Mouse (Mus musculus): ENCODE data around the gene Setd2. TPM values are rescaled to one million over a fixed set of nuclear protein-coding genes. Genes with fewer than 3 reads are reported as not detected.

The Setd2 gene
- polyA plus RNA-seq, 1 experiment from 2014 or later = 55.6 TPM

- no peaks in the 10 kb centered on the region for H3K9me3 ChIP-seq (ENCODE audit: control insufficient read depth, low read length)
- 89% methylated on average over 5 of the region's 5 CpGs for WGBS
- ATAC-seq (ENCODE audit: insufficient number of reproducible peaks, low FRiP score, low TSS enrichment, low read depth) (no peak), DNase-seq (ENCODE audit: low spot score) (no peak)
- no peak overlapping the region for H3K27ac ChIP-seq (replicated peaks; ENCODE audit: low read depth, low read length)
- no peak overlapping the region for H3K9ac ChIP-seq (ENCODE audit: low read length)
- no peaks in the 10 kb centered on the region; the same call in 1 of the 2 replicates for H3K36me3 ChIP-seq (ENCODE audit: control insufficient read depth, insufficient read depth, low read length)
- H3K4me2 ChIP-seq (ENCODE audit: low read depth, severe bottlenecking) = no peak overlapping the region
- no peaks in the 10 kb centered on the region for H3K27me3 ChIP-seq (ENCODE audit: control insufficient read depth, insufficient read depth, low read length)
- no peaks in the 10 kb centered on the region for H3K4me1 ChIP-seq (ENCODE audit: control insufficient read depth, insufficient read depth, low read length)
- no peak overlapping the region for H3K4me3 ChIP-seq (ENCODE audit: low read depth, low read length)
These were observed 108.6 kb downstream of the Setd2 start for GRCm38 (mm10) chr9:110641006-110641405.

- Histone ChIP-seq H3K27me3 (ENCODE audit: control insufficient read depth, insufficient read depth, low read length) (no peaks in the 10 kb centered on the region), H3K4me2 (ENCODE audit: low read depth, severe bottlenecking) (no peak overlapping the region), H3K4me3 (ENCODE audit: low read depth, low read length) (no peak overlapping the region), H3K36me3 (ENCODE audit: control insufficient read depth, insufficient read depth, low read length) (no peaks in the 10 kb centered on the region; the same call in 1 of the 2 replicates), H3K4me1 (ENCODE audit: control insufficient read depth, insufficient read depth, low read length) (no peaks in the 10 kb centered on the region), H3K9ac (ENCODE audit: low read length) (no peak overlapping the region), H3K27ac (replicated peaks; ENCODE audit: low read depth, low read length) (no peak overlapping the region), H3K9me3 (ENCODE audit: control insufficient read depth, low read length) (no peaks in the 10 kb centered on the region)
- DNase-seq (ENCODE audit: low spot score) (no peak), ATAC-seq (ENCODE audit: insufficient number of reproducible peaks, low FRiP score, low TSS enrichment, low read depth) (no peak)
- 43% methylated on average over 5 of the region's 5 CpGs for WGBS
These were observed 110.6 kb downstream of the Setd2 start for GRCm38 (mm10) chr9:110642812-110643524.

- H3K4me2 ChIP-seq (ENCODE audit: low read depth, severe bottlenecking) = no peak overlapping the region
- 59% methylated on average over 9 of the region's 9 CpGs for WGBS
- DNase-seq (ENCODE audit: low spot score) (no peak), ATAC-seq (ENCODE audit: insufficient number of reproducible peaks, low FRiP score, low TSS enrichment, low read depth) (no peak)
- no peaks in the 10 kb centered on the region; the same call in 1 of the 2 replicates for H3K36me3 ChIP-seq (ENCODE audit: control insufficient read depth, insufficient read depth, low read length)
- H3K9me3 ChIP-seq (ENCODE audit: control insufficient read depth, low read length) = no peaks in the 10 kb centered on the region
- no peaks in the 10 kb centered on the region for H3K4me1 ChIP-seq (ENCODE audit: control insufficient read depth, insufficient read depth, low read length)
- H3K9ac ChIP-seq (ENCODE audit: low read length) = no peak overlapping the region
- no peak overlapping the region for H3K4me3 ChIP-seq (ENCODE audit: low read depth, low read length)
- no peak overlapping the region for H3K27ac ChIP-seq (replicated peaks; ENCODE audit: low read depth, low read length)
- no peaks in the 10 kb centered on the region for H3K27me3 ChIP-seq (ENCODE audit: control insufficient read depth, insufficient read depth, low read length)
These were observed 111.4 kb downstream of the Setd2 start for GRCm38 (mm10) chr9:110643787-110644186.

GRCm38 (mm10) chr9:110644295-110644694 lies 111.9 kb downstream of the Setd2 start:
- Histone ChIP-seq H3K9ac (ENCODE audit: low read length) (no peak overlapping the region), H3K27me3 (ENCODE audit: control insufficient read depth, insufficient read depth, low read length) (no peaks in the 10 kb centered on the region), H3K4me2 (ENCODE audit: low read depth, severe bottlenecking) (no peak overlapping the region), H3K27ac (replicated peaks; ENCODE audit: low read depth, low read length) (no peak overlapping the region), H3K4me1 (ENCODE audit: control insufficient read depth, insufficient read depth, low read length) (no peaks in the 10 kb centered on the region), H3K9me3 (ENCODE audit: control insufficient read depth, low read length) (no peaks in the 10 kb centered on the region), H3K4me3 (ENCODE audit: low read depth, low read length) (no peak overlapping the region), H3K36me3 (ENCODE audit: control insufficient read depth, insufficient read depth, low read length) (no peaks in the 10 kb centered on the region; the same call in 1 of the 2 replicates)
- ATAC-seq (ENCODE audit: insufficient number of reproducible peaks, low FRiP score, low TSS enrichment, low read depth) = no peak
- 85% methylated on average over 10 of the region's 10 CpGs for WGBS
- DNase-seq (ENCODE audit: low spot score) = no peak

GRCm38 (mm10) chr9:110645219-110645618 lies 112.8 kb downstream of the Setd2 start:
- no peaks in the 10 kb centered on the region; the same call in 1 of the 2 replicates for H3K36me3 ChIP-seq (ENCODE audit: control insufficient read depth, insufficient read depth, low read length)
- WGBS = 82% methylated on average over 9 of the region's 9 CpGs

GRCm38 (mm10) chr9:110649775-110650174 lies 117.4 kb downstream of the Setd2 start:
- Histone ChIP-seq H3K9ac (ENCODE audit: low read length) (no peak overlapping the region), H3K27me3 (ENCODE audit: control insufficient read depth, insufficient read depth, low read length) (peaks cover 26% of the 10 kb centered on the region), H3K4me3 (ENCODE audit: low read depth, low read length) (no peak overlapping the region), H3K36me3 (ENCODE audit: control insufficient read depth, insufficient read depth, low read length) (no peaks in the 10 kb centered on the region), H3K27ac (replicated peaks; ENCODE audit: low read depth, low read length) (no peak overlapping the region), H3K4me2 (ENCODE audit: low read depth, severe bottlenecking) (no peak overlapping the region), H3K4me1 (ENCODE audit: control insufficient read depth, insufficient read depth, low read length) (peaks cover 9% of the 10 kb centered on the region), H3K9me3 (ENCODE audit: control insufficient read depth, low read length) (no peaks in the 10 kb centered on the region)
- DNase-seq (ENCODE audit: low spot score) (no peak), ATAC-seq (ENCODE audit: insufficient number of reproducible peaks, low FRiP score, low TSS enrichment, low read depth) (no peak)

More at GRCm38 (mm10) chr9:110645219-110645618, 112.8 kb downstream of the Setd2 start:
- no peaks in the 10 kb centered on the region for H3K9me3 ChIP-seq (ENCODE audit: control insufficient read depth, low read length)
- DNase-seq (ENCODE audit: low spot score) (no peak), ATAC-seq (ENCODE audit: insufficient number of reproducible peaks, low FRiP score, low TSS enrichment, low read depth) (no peak)
- no peak overlapping the region for H3K9ac ChIP-seq (ENCODE audit: low read length)
- H3K4me2 ChIP-seq (ENCODE audit: low read depth, severe bottlenecking) = no peak overlapping the region
- no peak overlapping the region for H3K4me3 ChIP-seq (ENCODE audit: low read depth, low read length)
- H3K27me3 ChIP-seq (ENCODE audit: control insufficient read depth, insufficient read depth, low read length) = no peaks in the 10 kb centered on the region
- H3K27ac ChIP-seq (replicated peaks; ENCODE audit: low read depth, low read length) = no peak overlapping the region
- no peaks in the 10 kb centered on the region for H3K4me1 ChIP-seq (ENCODE audit: control insufficient read depth, insufficient read depth, low read length)

GRCm38 (mm10) chr9:110651931-110652722 lies 119.7 kb downstream of the Setd2 start:
- H3K27ac ChIP-seq (replicated peaks; ENCODE audit: low read depth, low read length) = no peak overlapping the region
- no peak overlapping the region for H3K4me2 ChIP-seq (ENCODE audit: low read depth, severe bottlenecking)
- WGBS = 28% methylated on average over 13 of the region's 13 CpGs
- ATAC-seq (ENCODE audit: insufficient number of reproducible peaks, low FRiP score, low TSS enrichment, low read depth) (no peak), DNase-seq (ENCODE audit: low spot score) (no peak)
- H3K36me3 ChIP-seq (ENCODE audit: control insufficient read depth, insufficient read depth, low read length) = no peaks in the 10 kb centered on the region
- H3K4me1 ChIP-seq (ENCODE audit: control insufficient read depth, insufficient read depth, low read length) = peaks cover 13% of the 10 kb centered on the region
- H3K9ac ChIP-seq (ENCODE audit: low read length) = no peak overlapping the region
- H3K4me3 ChIP-seq (ENCODE audit: low read depth, low read length) = no peak overlapping the region
- peaks cover 26% of the 10 kb centered on the region for H3K27me3 ChIP-seq (ENCODE audit: control insufficient read depth, insufficient read depth, low read length)
- H3K9me3 ChIP-seq (ENCODE audit: control insufficient read depth, low read length) = no peaks in the 10 kb centered on the region

- no peaks in the 10 kb centered on the region for H3K36me3 ChIP-seq (ENCODE audit: control insufficient read depth, insufficient read depth, low read length)
- peak overlapping the region; percentile 32; the same call in 1 of the 2 replicates for H3K9ac ChIP-seq (ENCODE audit: low read length)
- peak overlapping the region; percentile 97 for H3K4me2 ChIP-seq (ENCODE audit: low read depth, severe bottlenecking)
- H3K4me1 ChIP-seq (ENCODE audit: control insufficient read depth, insufficient read depth, low read length) = peaks cover 13% of the 10 kb centered on the region
- no peak for DNase-seq (ENCODE audit: low spot score)
- no peak for ATAC-seq (ENCODE audit: insufficient number of reproducible peaks, low FRiP score, low TSS enrichment, low read depth)
- peaks cover 26% of the 10 kb centered on the region for H3K27me3 ChIP-seq (ENCODE audit: control insufficient read depth, insufficient read depth, low read length)
- no peaks in the 10 kb centered on the region for H3K9me3 ChIP-seq (ENCODE audit: control insufficient read depth, low read length)
- WGBS = 25% methylated on average over 14 of the region's 14 CpGs
- peak overlapping the region; percentile 62 for H3K4me3 ChIP-seq (ENCODE audit: low read depth, low read length)
- H3K27ac ChIP-seq (replicated peaks; ENCODE audit: low read depth, low read length) = no peak overlapping the region
These were observed 120.7 kb downstream of the Setd2 start for GRCm38 (mm10) chr9:110652963-110653654.
